Mouse (Mus musculus): ENCODE data around the gene Epb41l4b.

GRCm38 (mm10) chr4:57005011-57005410 is 138.2 kb downstream of the Epb41l4b start:
- TF ChIP-seq CTCF (IDR thresholded peaks at IDR 0.05; ENCODE audit: low read depth, low read length) (no peak), TAL1 (conservative IDR thresholded peaks at IDR 0.05; ENCODE audit: low read depth, low read length) (no peak), POLR2AphosphoS5 (IDR thresholded peaks at IDR 0.05; ENCODE audit: insufficient replicate concordance, low read depth, low read length) (no peak), GATA1 (IDR thresholded peaks at IDR 0.05; ENCODE audit: borderline replicate concordance, low read length) (no peak)

Measured in G1E (cell line).